Mouse (Mus musculus) CD8-positive naive resting alpha-beta T cell, adult 57 days (primary cell): ENCODE measurements around the gene Cldn5. TPM values are rescaled to one million over a fixed set of nuclear protein-coding genes. Genes with fewer than 3 reads are reported as not detected.

Experiments used
- total RNA-seq: library from RNA; stranded (reverse); gene quantifications from one replicate; pipeline ENCODE4 v1.2.4, GENCODE M21; 2023

Gene Cldn5
- total RNA-seq: not detected

GRCm38 (mm10) chr16:18776556-18777100 is at the start of gene Cldn5:
Gene Cldn5, plus strand, starts transcription at chr16:18776847.

DNA sequence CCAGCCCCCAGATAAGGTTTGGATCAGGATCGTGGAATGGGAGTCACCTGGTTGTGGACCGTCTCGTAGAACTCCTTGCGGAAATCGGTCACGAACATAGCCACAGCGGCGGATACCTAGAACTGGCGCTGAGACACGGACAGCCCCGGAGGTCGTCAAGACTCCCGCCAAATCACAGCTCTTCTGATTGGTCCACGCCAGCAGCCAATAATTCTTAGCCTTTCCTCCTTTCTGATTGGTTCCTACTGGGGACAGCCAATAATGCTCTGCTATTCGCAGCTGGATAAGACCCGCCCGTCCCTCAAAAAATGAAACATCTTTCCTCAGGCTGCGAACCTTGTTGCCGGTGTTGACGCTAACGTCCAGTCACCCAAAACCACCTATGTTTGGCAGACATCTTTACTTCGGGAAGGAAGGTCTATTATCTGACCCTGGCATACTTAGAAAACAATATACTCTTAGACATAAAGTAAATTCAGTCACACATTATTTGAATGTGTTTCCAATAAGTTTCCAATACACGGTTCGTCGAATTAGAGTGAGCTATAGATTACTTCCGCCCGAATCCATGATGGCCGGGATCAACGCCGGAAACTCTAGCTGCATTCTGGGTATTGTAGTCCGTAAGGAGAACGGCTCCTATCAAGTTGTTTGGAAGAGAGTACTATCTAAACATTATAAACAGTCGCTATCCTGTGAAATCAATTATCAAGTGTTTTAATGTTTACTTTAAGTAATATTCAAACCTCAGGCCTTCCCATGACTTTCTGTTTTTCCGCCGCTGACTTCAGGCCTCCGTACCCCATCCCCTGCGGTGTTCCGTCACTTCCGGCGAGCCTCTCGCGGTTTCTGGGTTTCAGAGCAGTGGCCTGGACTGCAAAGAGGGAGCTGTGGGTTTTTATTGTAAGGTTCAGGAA is 35.1 kb downstream of the Cldn5 start, which contains the start of the genes Ufd1 and Cdc45:
Gene Ufd1, plus strand, starts transcription at position 312 of the 917 bp plus-strand sequence.
Gene Cdc45, minus strand, starts transcription at position 520 of the 917 bp plus-strand sequence.

Other genes with a start within 250 kb of the Cldn5 start
- not detected for gene Tbx1, start 186.2 kb upstream of the Cldn5 start, total RNA-seq
- 0.49 TPM for gene Gp1bb, start 154.4 kb upstream of the Cldn5 start, total RNA-seq
- not detected for gene Gm49601, start 150.4 kb upstream of the Cldn5 start, total RNA-seq
- not detected for gene Sept5, start 146.9 kb upstream of the Cldn5 start, total RNA-seq
- 116 TPM for gene Ufd1, start 34.9 kb downstream of the Cldn5 start, total RNA-seq
- gene Cdc45, start 35.1 kb downstream of the Cldn5 start, total RNA-seq: 3.1 TPM
- 48.5 TPM for gene 2510002D24Rik, start 59.7 kb downstream of the Cldn5 start, total RNA-seq
- 3.9 TPM for gene Gm28539, start 59.7 kb downstream of the Cldn5 start, total RNA-seq
- 39.9 TPM for gene Mrpl40, start 100.0 kb downstream of the Cldn5 start, total RNA-seq
- gene Hira, start 100.2 kb downstream of the Cldn5 start, total RNA-seq: 76.0 TPM